Mouse (Mus musculus): Measurements from ENCODE around the gene Lrrc4b. TPM values are rescaled to one million over a fixed set of nuclear protein-coding genes. Genes with fewer than 3 reads are reported as not detected.
A peak's percentile ranks its signal among the peaks of the same experiment; 100 is the strongest.

Gene Lrrc4b
- polyA plus RNA-seq, 1 experiment from 2014 or later = 0.25 TPM

- whole genome bisulfite sequencing = 53% methylated on average over 56 of the region's 57 CpGs
- Histone ChIP-seq H3K4me2 (replicated peaks; ENCODE audit: low read depth, low read length) (peak overlapping the region; percentile 57; the same call in 1 of the 2 replicates), H3K4me1 (ENCODE audit: insufficient read depth, low read length) (0 out of 2 replicates have a peak, but pooled peaks cover 4% of the 10 kb centered on the region), H3K9ac (replicated peaks; ENCODE audit: low read length) (no peak overlapping the region), H3K9me3 (ENCODE audit: low read length) (peaks cover 6% of the 10 kb centered on the region; the same call in 1 of the 2 replicates), H3K27me3 (ENCODE audit: insufficient read depth, low read length) (peaks cover 55% of the 10 kb centered on the region), H3K36me3 (ENCODE audit: insufficient read depth, low read length) (no peaks in the 10 kb centered on the region), H3K27ac (ENCODE audit: low read length) (no peak overlapping the region), H3K4me3 (ENCODE audit: low read length) (no peak overlapping the region; the same call in 1 of the 2 replicates)
- ATAC-seq (ENCODE audit: low FRiP score, low TSS enrichment) = no peak
Observed at GRCm38 (mm10) chr7:44461503-44462217, 32.8 kb downstream of the Lrrc4b start.

GRCm38 (mm10) chr7:44462218-44463055 is 33.6 kb downstream of the Lrrc4b start:
- H3K27me3 ChIP-seq (ENCODE audit: insufficient read depth, low read length) = peaks cover 55% of the 10 kb centered on the region
- H3K9me3 ChIP-seq (ENCODE audit: low read length) = peaks cover 6% of the 10 kb centered on the region; the same call in 1 of the 2 replicates
- H3K4me2 ChIP-seq (replicated peaks; ENCODE audit: low read depth, low read length) = peak overlapping the region; percentile 57
- WGBS = 11% methylated on average over 77 of the region's 77 CpGs
- H3K4me1 ChIP-seq (ENCODE audit: insufficient read depth, low read length) = 0 out of 2 replicates have a peak, but pooled peaks cover 4% of the 10 kb centered on the region
- ATAC-seq (ENCODE audit: low FRiP score, low TSS enrichment) = no peak
- peak overlapping the region; percentile 33 for H3K4me3 ChIP-seq (ENCODE audit: low read length)
- peak overlapping the region; percentile 55 for H3K9ac ChIP-seq (replicated peaks; ENCODE audit: low read length)
- H3K36me3 ChIP-seq (ENCODE audit: insufficient read depth, low read length) = no peaks in the 10 kb centered on the region
- no peak overlapping the region for H3K27ac ChIP-seq (ENCODE audit: low read length)

GRCm38 (mm10) chr7:44463056-44463425 is 34.2 kb downstream of the Lrrc4b start:
- Histone ChIP-seq H3K27me3 (ENCODE audit: insufficient read depth, low read length) (peaks cover 55% of the 10 kb centered on the region), H3K36me3 (ENCODE audit: insufficient read depth, low read length) (no peaks in the 10 kb centered on the region), H3K9ac (replicated peaks; ENCODE audit: low read length) (no peak overlapping the region), H3K9me3 (ENCODE audit: low read length) (peaks cover 6% of the 10 kb centered on the region; the same call in 1 of the 2 replicates), H3K27ac (ENCODE audit: low read length) (no peak overlapping the region), H3K4me3 (ENCODE audit: low read length) (peak overlapping the region; percentile 33; the same call in 1 of the 2 replicates), H3K4me1 (ENCODE audit: insufficient read depth, low read length) (0 out of 2 replicates have a peak, but pooled peaks cover 4% of the 10 kb centered on the region), H3K4me2 (replicated peaks; ENCODE audit: low read depth, low read length) (peak overlapping the region; percentile 57)
- 26% methylated on average over 8 of the region's 8 CpGs for WGBS
- ATAC-seq (ENCODE audit: low FRiP score, low TSS enrichment) = no peak

- WGBS = 77% methylated on average over 10 of the region's 10 CpGs
Observed at GRCm38 (mm10) chr7:44463556-44464225, 34.9 kb downstream of the Lrrc4b start.

GRCm38 (mm10) chr7:44464511-44464910 is 35.7 kb downstream of the Lrrc4b start:
- 30% methylated on average over 4 of the region's 4 CpGs for WGBS
- H3K4me1 ChIP-seq (ENCODE audit: insufficient read depth, low read length) = peaks cover 12% of the 10 kb centered on the region
- peaks cover 54% of the 10 kb centered on the region for H3K27me3 ChIP-seq (ENCODE audit: insufficient read depth, low read length)

More at GRCm38 (mm10) chr7:44463556-44464225, 34.9 kb downstream of the Lrrc4b start:
- peaks cover 55% of the 10 kb centered on the region for H3K27me3 ChIP-seq (ENCODE audit: insufficient read depth, low read length)
- no peak overlapping the region for H3K9ac ChIP-seq (replicated peaks; ENCODE audit: low read length)
- H3K4me2 ChIP-seq (replicated peaks; ENCODE audit: low read depth, low read length) = no peak overlapping the region
- no peak overlapping the region for H3K27ac ChIP-seq (ENCODE audit: low read length)
- H3K4me1 ChIP-seq (ENCODE audit: insufficient read depth, low read length) = peaks cover 8% of the 10 kb centered on the region
- peaks cover under 1% of the 10 kb centered on the region; the same call in 1 of the 2 replicates for H3K9me3 ChIP-seq (ENCODE audit: low read length)
- no peaks in the 10 kb centered on the region for H3K36me3 ChIP-seq (ENCODE audit: insufficient read depth, low read length)
- no peak overlapping the region for H3K4me3 ChIP-seq (ENCODE audit: low read length)
- ATAC-seq (ENCODE audit: low FRiP score, low TSS enrichment) = no peak

GRCm38 (mm10) chr7:44465111-44465510 is 36.3 kb downstream of the Lrrc4b start, which contains the start of gene Aspdh:
Gene Aspdh (plus strand): TSS chr7:44465391.
- no peak within 1 kb of the TSS; the same call in 1 of the 2 replicates for H3K9ac ChIP-seq (replicated peaks; ENCODE audit: low read length)
- H3K27me3 ChIP-seq (ENCODE audit: insufficient read depth, low read length) = peaks cover 48% of the 10 kb centered on the region
- H3K36me3 ChIP-seq (ENCODE audit: insufficient read depth, low read length) = no peaks in the 10 kb centered on the region
- no peak within 1 kb of the TSS for H3K27ac ChIP-seq (ENCODE audit: low read length)
- H3K4me2 ChIP-seq (replicated peaks; ENCODE audit: low read depth, low read length) = no peak within 1 kb of the TSS
- no peak for ATAC-seq (ENCODE audit: low FRiP score, low TSS enrichment)
- no peaks in the 10 kb centered on the region for H3K9me3 ChIP-seq (ENCODE audit: low read length)
- peaks cover 12% of the 10 kb centered on the region for H3K4me1 ChIP-seq (ENCODE audit: insufficient read depth, low read length)
- 81% methylated on average over 2 of the region's 2 CpGs for WGBS
- no peak within 1 kb of the TSS for H3K4me3 ChIP-seq (ENCODE audit: low read length)

More at GRCm38 (mm10) chr7:44464511-44464910, 35.7 kb downstream of the Lrrc4b start:
- no peak overlapping the region for H3K4me3 ChIP-seq (ENCODE audit: low read length)
- H3K9ac ChIP-seq (replicated peaks; ENCODE audit: low read length) = no peak overlapping the region
- H3K9me3 ChIP-seq (ENCODE audit: low read length) = no peaks in the 10 kb centered on the region
- no peak overlapping the region for H3K4me2 ChIP-seq (replicated peaks; ENCODE audit: low read depth, low read length)
- ATAC-seq (ENCODE audit: low FRiP score, low TSS enrichment) = no peak
- H3K27ac ChIP-seq (ENCODE audit: low read length) = no peak overlapping the region
- H3K36me3 ChIP-seq (ENCODE audit: insufficient read depth, low read length) = no peaks in the 10 kb centered on the region

GRCm38 (mm10) chr7:44466006-44466887 is 37.4 kb downstream of the Lrrc4b start:
- ATAC-seq (ENCODE audit: low FRiP score, low TSS enrichment) = no peak
- Histone ChIP-seq H3K36me3 (ENCODE audit: insufficient read depth, low read length) (no peaks in the 10 kb centered on the region), H3K27ac (ENCODE audit: low read length) (no peak overlapping the region), H3K27me3 (ENCODE audit: insufficient read depth, low read length) (peaks cover 37% of the 10 kb centered on the region), H3K4me1 (ENCODE audit: insufficient read depth, low read length) (peaks cover 12% of the 10 kb centered on the region), H3K9me3 (ENCODE audit: low read length) (no peaks in the 10 kb centered on the region), H3K9ac (replicated peaks; ENCODE audit: low read length) (no peak overlapping the region; the same call in 1 of the 2 replicates), H3K4me3 (ENCODE audit: low read length) (no peak overlapping the region), H3K4me2 (replicated peaks; ENCODE audit: low read depth, low read length) (no peak overlapping the region)
- WGBS = 81% methylated on average over 10 of the region's 10 CpGs

GRCm38 (mm10) chr7:44466888-44467311 is 38.1 kb downstream of the Lrrc4b start:
- Histone ChIP-seq H3K4me1 (ENCODE audit: insufficient read depth, low read length) (peaks cover 12% of the 10 kb centered on the region), H3K4me3 (ENCODE audit: low read length) (peak overlapping the region; percentile 85; the same call in 1 of the 2 replicates), H3K4me2 (replicated peaks; ENCODE audit: low read depth, low read length) (no peak overlapping the region), H3K27me3 (ENCODE audit: insufficient read depth, low read length) (peaks cover 31% of the 10 kb centered on the region), H3K9ac (replicated peaks; ENCODE audit: low read length) (no peak overlapping the region), H3K27ac (ENCODE audit: low read length) (no peak overlapping the region), H3K9me3 (ENCODE audit: low read length) (no peaks in the 10 kb centered on the region), H3K36me3 (ENCODE audit: insufficient read depth, low read length) (no peaks in the 10 kb centered on the region)
- WGBS = 85% methylated on average over 16 of the region's 16 CpGs
- ATAC-seq (ENCODE audit: low FRiP score, low TSS enrichment) = 0 out of 2 replicates have a peak, but pooled peaks have one; percentile 5
